33 mouse cellular contexts compared by ENCODE assay signal in genomic region chr2:3405981-3406380, GRCm38 (mm10). TPM values are rescaled to one million over a fixed set of nuclear protein-coding genes. Genes with fewer than 3 reads are reported as not detected.
"Had no signal": no experiment of that assay in that cellular context is flagged by ENCODE, and none has a peak within 500 bp of the region (broad histone marks: within the 10 kb centered on the region; RNA-seq: fewer than 3 reads in every experiment).

No protein-coding gene starts in this region.

- ATAC-seq: hindbrain, embryonic 16.5 days; hindbrain, postnatal 0 days; inflammation-experienced regulatory T-cells, adult 6 months; intestine, embryonic 15.5 days; intestine, embryonic 16.5 days; intestine, postnatal 0 days had no signal

- DNase-seq: heart, postnatal 10 days; heart, postnatal 14 days; heart, postnatal 36 days; heart, postnatal 4 days; kidney, adult 11 months; kidney, adult 18-20 months; kidney, adult 2 months; kidney, adult 8-10 months; kidney, adult 9 months; kidney, postnatal 10 days; kidney, postnatal 14 days; kidney, postnatal 25 days; kidney, postnatal 36 days; kidney, postnatal 4 days; layer of hippocampus, adult 9-11 months; layer of hippocampus, postnatal 36 days had no signal

RNA-seq across cellular contexts. Expression of gene Olah, which starts 9.0 kb away (rescaled TPM):
- total RNA-seq: heart, postnatal 10 days; heart, postnatal 14 days; heart, postnatal 25 days; heart, postnatal 36 days; heart, postnatal 4 days; hematopoietic stem cell, adult 5-6 weeks; hindbrain, postnatal 0 days; layer of hippocampus, adult 18-20 months; layer of hippocampus, adult 2 months; layer of hippocampus, adult 8-10 months; layer of hippocampus, postnatal 10 days; layer of hippocampus, postnatal 14 days; layer of hippocampus, postnatal 25 days; layer of hippocampus, postnatal 36 days; left cerebral cortex, adult 18-20 months; left cerebral cortex, adult 2 months; left cerebral cortex, adult 8-10 months had no signal

RNA-seq across cellular contexts. Expression of gene Meig1, which starts 16.5 kb away (rescaled TPM):
- total RNA-seq: heart, postnatal 4 days; hematopoietic stem cell, adult 5-6 weeks had no signal
